Mouse (Mus musculus) G1E (cell line): Measurements from ENCODE around the gene Gucy2f.

Experiments used
- CTCF ChIP-seq: IDR thresholded peaks from 2 replicates; pipeline ENCODE4 v1.5.1; 2012; ENCODE audit warnings: low read depth, low read length, inconsistent platforms, mixed read lengths
- GATA1 ChIP-seq: IDR thresholded peaks from 2 replicates; pipeline ENCODE4 v1.6.1; 2012; ENCODE audit warnings: borderline replicate concordance, low read length, inconsistent platforms, mixed read lengths

DNA sequence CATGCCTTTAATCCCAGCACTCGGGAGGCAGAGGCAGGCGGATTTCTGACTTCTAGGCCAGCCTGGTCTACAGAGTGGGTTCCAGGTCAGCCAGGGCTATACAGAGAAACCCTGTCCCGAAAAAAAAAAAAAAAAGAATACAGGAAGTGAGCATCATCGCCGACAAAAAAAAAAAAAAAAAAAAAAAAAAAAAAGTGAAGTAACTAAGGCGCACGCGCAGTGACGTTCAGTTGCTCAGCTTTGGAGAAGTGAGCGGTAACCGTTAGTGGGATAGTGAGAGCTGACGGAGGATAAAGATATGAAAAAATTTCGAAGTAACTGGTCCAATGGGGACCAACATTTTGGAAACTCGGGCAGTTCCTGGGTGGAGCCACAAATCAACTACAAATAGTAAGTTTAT, 29.8 kb upstream of the Gucy2f start, which contains the start of gene Nxt2:
- TF ChIP-seq CTCF (no peak), GATA1 (no peak)
